Mouse (Mus musculus) heart, embryonic 13.5 days (tissue): ENCODE measurements around the gene Dtx3l. TPM values are rescaled to one million over a fixed set of nuclear protein-coding genes. Genes with fewer than 3 reads are reported as not detected.
"Not testable (repeated sequence)": the region's sequence is repeated elsewhere in the genome, so short reads cannot be mapped to it uniquely, and the experiment has no call there.

Experiments used
- ATAC-seq: fragments of 200-750 bp; cut with Nextera tagmentation; 2 replicates; pipeline ENCODE4 v1.8.0; 2017; ENCODE audit warnings: moderate TSS enrichment; ENCODE audit not compliant: insufficient number of reproducible peaks, low FRiP score, low TSS enrichment; ENCODE audit errors: extremely low read depth
- H3K27ac ChIP-seq: fragments of 300-500 bp; sonication (generic); replicated peaks from 2 replicates; pipeline ENCODE4 v1.5.1; 2015; ENCODE audit warnings: moderate library complexity, mild to moderate bottlenecking, inconsistent platforms
- H3K27me3 ChIP-seq: fragments of 300-500 bp; sonication (generic); replicated peaks from 2 replicates; pipeline ENCODE4 v1.6.1; 2015; ENCODE audit warnings: mild to moderate bottlenecking, inconsistent platforms
- H3K36me3 ChIP-seq: fragments of 300-500 bp; sonication (generic); 2 replicates; pipeline ENCODE4 v1.6.1; 2015; ENCODE audit warnings: mild to moderate bottlenecking, inconsistent platforms
- H3K4me1 ChIP-seq: fragments of 300-500 bp; sonication (generic); 2 replicates; pipeline ENCODE4 v1.6.1; 2015; ENCODE audit warnings: inconsistent platforms
- H3K4me2 ChIP-seq: fragments of 300-500 bp; sonication (generic); 2 replicates; pipeline ENCODE4 v1.6.1; 2015; ENCODE audit warnings: inconsistent platforms, mild to moderate bottlenecking, moderate library complexity
- H3K4me3 ChIP-seq: fragments of 300-500 bp; sonication (generic); 2 replicates; pipeline ENCODE4 v1.5.1; 2015; ENCODE audit warnings: moderate library complexity, mild to moderate bottlenecking, inconsistent platforms
- H3K9ac ChIP-seq: fragments of 300-500 bp; sonication (generic); 2 replicates; pipeline ENCODE4 v1.6.1; 2015; ENCODE audit warnings: inconsistent platforms, mild to moderate bottlenecking, moderate library complexity
- H3K9me3 ChIP-seq: fragments of 300-500 bp; sonication (generic); 2 replicates; pipeline ENCODE4 v1.6.1; 2016; ENCODE audit warnings: inconsistent platforms
- WGBS: fragments of 180-500 bp; shearing (Covaris S2); methylation state at CpG from one replicate; pipeline ENCODE4 v1.1.7; 2015; ENCODE audit warnings: mixed read lengths; 5-methylcytosine and 5-hydroxymethylcytosine counted together
- polyA plus RNA-seq: library from polyadenylated mRNA; unstranded; fragments of >200 nt; fragmentation: Nextera tagmentation; extraction: Ambion mirVana; gene quantifications from 2 replicates; pipeline ENCODE4 v1.2.1, GENCODE M21; 2015

Gene Dtx3l
- polyA plus RNA-seq, 1 experiment from 2014 or later: 4.6 TPM

GRCm38 (mm10) chr16:35905819-35906485 is 33.0 kb downstream of the Dtx3l start:
- no peak overlapping the region for H3K27ac ChIP-seq
- H3K4me3 ChIP-seq: no peak overlapping the region
- H3K27me3 ChIP-seq: no peaks in the 10 kb centered on the region
- 0 out of 2 replicates have a peak, but pooled peaks cover 4% of the 10 kb centered on the region for H3K9me3 ChIP-seq
- 58% methylated on average over 6 of the region's 6 CpGs for WGBS
- no peak for ATAC-seq
- H3K9ac ChIP-seq: no peak overlapping the region
- no peaks in the 10 kb centered on the region for H3K36me3 ChIP-seq
- peaks cover 7% of the 10 kb centered on the region; the same call in 1 of the 2 replicates for H3K4me1 ChIP-seq
- H3K4me2 ChIP-seq: no peak overlapping the region

GRCm38 (mm10) chr16:35905355-35905754 is 33.6 kb downstream of the Dtx3l start:
- 90% methylated on average over 3 of the region's 3 CpGs for WGBS
- Histone ChIP-seq H3K9me3 (0 out of 2 replicates have a peak, but pooled peaks cover 4% of the 10 kb centered on the region), H3K27me3 (no peaks in the 10 kb centered on the region), H3K4me3 (no peak overlapping the region), H3K4me1 (peaks cover 7% of the 10 kb centered on the region; the same call in 1 of the 2 replicates), H3K27ac (no peak overlapping the region), H3K9ac (no peak overlapping the region), H3K36me3 (no peaks in the 10 kb centered on the region), H3K4me2 (no peak overlapping the region)
- no peak for ATAC-seq

GRCm38 (mm10) chr16:35904121-35904736 is 34.7 kb downstream of the Dtx3l start:
- no peak for ATAC-seq

GRCm38 (mm10) chr16:35903014-35903640 is 35.8 kb downstream of the Dtx3l start:
- no peak overlapping the region for H3K4me2 ChIP-seq
- H3K27ac ChIP-seq: no peak overlapping the region
- H3K4me1 ChIP-seq: peaks cover 7% of the 10 kb centered on the region; the same call in 1 of the 2 replicates
- no peaks in the 10 kb centered on the region for H3K27me3 ChIP-seq
- H3K9me3 ChIP-seq: no peaks in the 10 kb centered on the region
- H3K36me3 ChIP-seq: no peaks in the 10 kb centered on the region
- no peak for ATAC-seq
- no peak overlapping the region for H3K9ac ChIP-seq
- WGBS: 81% methylated on average over 6 of the region's 6 CpGs
- no peak overlapping the region for H3K4me3 ChIP-seq

More at GRCm38 (mm10) chr16:35904121-35904736, 34.7 kb downstream of the Dtx3l start:
- Histone ChIP-seq H3K4me1 (peaks cover 7% of the 10 kb centered on the region; the same call in 1 of the 2 replicates), H3K4me3 (no peak overlapping the region), H3K4me2 (no peak overlapping the region), H3K27me3 (no peaks in the 10 kb centered on the region), H3K9ac (no peak overlapping the region), H3K9me3 (no peaks in the 10 kb centered on the region), H3K27ac (no peak overlapping the region), H3K36me3 (no peaks in the 10 kb centered on the region)
- 59% methylated on average over 4 of the region's 4 CpGs for WGBS

GRCm38 (mm10) chr16:35900541-35900940 is 38.4 kb downstream of the Dtx3l start:
- no peaks in the 10 kb centered on the region for H3K36me3 ChIP-seq
- WGBS: 71% methylated on average over 3 of the region's 3 CpGs
- H3K4me2 ChIP-seq: no peak overlapping the region
- ATAC-seq: no peak
- H3K4me1 ChIP-seq: no peaks in the 10 kb centered on the region
- H3K9me3 ChIP-seq: peaks cover 4% of the 10 kb centered on the region; the same call in 1 of the 2 replicates
- H3K4me3 ChIP-seq: no peak overlapping the region
- H3K9ac ChIP-seq: no peak overlapping the region
- H3K27ac ChIP-seq: no peak overlapping the region
- H3K27me3 ChIP-seq: no peaks in the 10 kb centered on the region

- H3K27ac ChIP-seq: no peak overlapping the region
- H3K4me2 ChIP-seq: no peak overlapping the region
- ATAC-seq: no peak
- 54% methylated on average over 6 of the region's 6 CpGs for WGBS
- no peaks in the 10 kb centered on the region for H3K4me1 ChIP-seq
- no peak overlapping the region for H3K4me3 ChIP-seq
- no peaks in the 10 kb centered on the region for H3K36me3 ChIP-seq
- no peaks in the 10 kb centered on the region for H3K27me3 ChIP-seq
- H3K9ac ChIP-seq: no peak overlapping the region
- H3K9me3 ChIP-seq: peaks cover 4% of the 10 kb centered on the region; the same call in 1 of the 2 replicates
These were observed 44.0 kb downstream of the Dtx3l start for GRCm38 (mm10) chr16:35894997-35895396.

GRCm38 (mm10) chr16:35891603-35892002 is 47.3 kb downstream of the Dtx3l start:
- not testable (repeated sequence) for H3K4me1 ChIP-seq, H3K27ac ChIP-seq, H3K36me3 ChIP-seq, ATAC-seq, H3K27me3 ChIP-seq, H3K9ac ChIP-seq, H3K4me3 ChIP-seq, H3K4me2 ChIP-seq, H3K9me3 ChIP-seq
- WGBS: 46% methylated on average over 5 of the region's 5 CpGs

GRCm38 (mm10) chr16:35890645-35891044 is 48.3 kb downstream of the Dtx3l start:
- Histone ChIP-seq H3K27ac (no peak overlapping the region), H3K4me2 (no peak overlapping the region), H3K9ac (no peak overlapping the region), H3K4me3 (no peak overlapping the region), H3K9me3 (no peaks in the 10 kb centered on the region), H3K36me3 (no peaks in the 10 kb centered on the region), H3K4me1 (no peaks in the 10 kb centered on the region), H3K27me3 (no peaks in the 10 kb centered on the region)
- 68% methylated on average over 3 of the region's 3 CpGs for WGBS
- ATAC-seq: no peak

GRCm38 (mm10) chr16:35888910-35889309 is 50.0 kb downstream of the Dtx3l start:
- H3K27me3 ChIP-seq: no peaks in the 10 kb centered on the region
- no peaks in the 10 kb centered on the region for H3K4me1 ChIP-seq
- ATAC-seq: no peak
- H3K9me3 ChIP-seq: no peaks in the 10 kb centered on the region
- H3K36me3 ChIP-seq: no peaks in the 10 kb centered on the region
- H3K9ac ChIP-seq: no peak overlapping the region
- H3K4me2 ChIP-seq: no peak overlapping the region
- H3K4me3 ChIP-seq: no peak overlapping the region
- 83% methylated on average over 5 of the region's 5 CpGs for WGBS
- no peak overlapping the region for H3K27ac ChIP-seq

- no peak overlapping the region for H3K27ac ChIP-seq
- no peak overlapping the region for H3K9ac ChIP-seq
These were observed 50.8 kb downstream of the Dtx3l start for GRCm38 (mm10) chr16:35888174-35888573.

More at GRCm38 (mm10) chr16:35888174-35888573, 50.8 kb downstream of the Dtx3l start:
- Histone ChIP-seq H3K9me3 (no peaks in the 10 kb centered on the region), H3K4me2 (no peak overlapping the region), H3K27me3 (no peaks in the 10 kb centered on the region), H3K36me3 (no peaks in the 10 kb centered on the region), H3K4me1 (no peaks in the 10 kb centered on the region), H3K4me3 (no peak overlapping the region)
- 73% methylated on average over 7 of the region's 7 CpGs for WGBS
- ATAC-seq: no peak
